Mouse (Mus musculus): ENCODE results near the gene Gapvd1.
"Not testable (repeated sequence)": the region's sequence is repeated elsewhere in the genome, so short reads cannot be mapped to it uniquely, and the experiment has no call there.

The Gapvd1 gene

DNA sequence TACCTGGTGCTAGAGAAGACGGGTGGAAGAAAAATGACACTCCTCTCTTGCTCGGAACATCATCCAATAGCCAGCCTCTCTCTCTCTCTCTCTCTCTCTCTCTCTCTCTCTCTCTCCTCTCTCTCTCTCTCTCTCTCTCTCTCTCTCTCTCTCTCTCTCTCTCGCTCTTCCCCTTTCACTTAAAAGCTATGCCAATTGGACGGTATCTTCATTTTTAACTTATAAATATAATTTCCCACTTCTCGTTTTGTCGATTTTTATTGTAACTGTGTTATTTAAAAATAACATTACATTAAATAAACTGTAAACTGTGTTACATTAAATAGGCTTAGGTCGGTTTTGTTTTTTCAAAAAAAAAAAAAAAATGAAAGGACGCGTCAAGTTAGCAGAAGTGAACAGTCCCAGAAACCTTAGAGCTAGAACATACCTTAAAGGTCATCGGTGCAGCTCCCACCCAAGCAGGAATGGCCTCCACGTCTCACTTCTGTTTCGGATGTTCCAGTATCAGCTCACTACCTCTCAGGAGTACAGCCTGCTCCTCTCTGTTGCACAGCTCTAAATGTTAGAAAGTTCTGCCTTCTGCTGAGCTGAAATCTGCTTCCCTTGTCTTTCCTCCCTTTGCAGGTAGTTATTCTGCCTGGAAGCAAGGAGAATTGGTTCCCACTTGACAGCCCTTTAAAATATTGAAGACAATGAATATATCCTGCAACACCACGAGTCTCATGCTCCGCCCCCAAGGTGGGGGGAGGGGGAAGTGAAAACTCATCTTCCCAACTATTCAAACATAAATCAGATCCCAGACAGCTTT, at the start of gene Gapvd1:
Gapvd1 (minus strand) TSS at position 682 of the 808 bp plus-strand sequence.
- peak; percentile 66 for DNase-seq (ENCODE audit: low spot score)

DNA sequence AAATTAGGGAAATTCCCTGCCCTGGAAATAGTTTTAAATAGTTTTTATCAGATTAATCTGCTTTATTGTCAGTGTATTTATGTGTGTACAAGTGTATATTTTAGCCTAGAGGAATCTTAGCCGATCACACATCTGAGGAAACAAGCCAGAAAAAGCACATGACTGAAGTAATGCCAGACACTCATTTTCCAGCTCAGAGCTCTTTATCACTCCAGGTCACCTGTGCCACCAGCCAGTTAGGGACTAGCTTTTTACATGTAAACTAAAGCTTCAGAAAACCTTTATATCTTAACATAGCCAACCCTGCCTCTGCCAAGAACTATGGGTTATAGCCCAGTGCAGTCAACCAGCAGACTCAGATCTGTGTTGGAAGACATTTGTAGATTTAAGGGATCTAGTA, 49.8 kb upstream of the Gapvd1 start:
- no peak for DNase-seq (ENCODE audit: low spot score)

DNA sequence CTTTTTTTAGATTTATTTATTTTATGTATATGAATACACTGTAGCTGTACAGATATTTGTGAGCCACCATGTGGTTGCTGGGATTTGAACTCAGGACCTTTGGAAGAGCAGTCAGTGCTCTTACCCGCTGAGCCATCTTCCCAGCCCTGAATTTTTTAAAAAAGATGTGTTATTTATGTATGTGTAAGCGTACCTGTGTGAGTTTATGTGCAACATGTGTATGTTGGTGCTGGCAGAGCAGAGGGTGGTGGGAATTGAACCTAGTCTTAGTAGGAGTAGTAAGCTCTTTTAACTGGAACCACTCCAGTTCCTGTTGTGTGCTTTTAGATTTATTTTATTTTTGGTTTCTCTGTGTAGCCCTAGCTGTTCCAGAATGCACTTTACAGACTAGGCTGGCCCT, 49.1 kb upstream of the Gapvd1 start:
- no peak for DNase-seq (ENCODE audit: low spot score)

DNA sequence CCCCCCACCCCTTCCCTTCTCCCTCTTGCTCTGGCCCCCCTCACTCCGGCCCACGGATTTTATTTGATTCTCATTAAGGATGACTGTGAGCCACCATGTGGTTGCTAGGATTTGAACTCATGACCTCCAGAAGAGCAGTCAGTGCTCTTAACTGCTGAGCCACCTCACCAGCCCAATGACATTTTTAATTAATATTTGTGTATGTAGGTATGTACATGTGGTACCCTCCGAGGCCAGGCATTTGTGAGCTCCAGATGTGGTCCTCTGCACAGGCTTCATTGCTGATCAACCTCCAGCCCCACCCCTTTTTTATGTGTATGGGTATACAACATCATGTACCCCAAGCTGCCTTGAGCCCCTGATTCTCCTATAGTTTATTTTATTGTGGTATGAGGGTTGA, 48.7 kb upstream of the Gapvd1 start:
- DNase-seq (ENCODE audit: low spot score), result no peak

DNA sequence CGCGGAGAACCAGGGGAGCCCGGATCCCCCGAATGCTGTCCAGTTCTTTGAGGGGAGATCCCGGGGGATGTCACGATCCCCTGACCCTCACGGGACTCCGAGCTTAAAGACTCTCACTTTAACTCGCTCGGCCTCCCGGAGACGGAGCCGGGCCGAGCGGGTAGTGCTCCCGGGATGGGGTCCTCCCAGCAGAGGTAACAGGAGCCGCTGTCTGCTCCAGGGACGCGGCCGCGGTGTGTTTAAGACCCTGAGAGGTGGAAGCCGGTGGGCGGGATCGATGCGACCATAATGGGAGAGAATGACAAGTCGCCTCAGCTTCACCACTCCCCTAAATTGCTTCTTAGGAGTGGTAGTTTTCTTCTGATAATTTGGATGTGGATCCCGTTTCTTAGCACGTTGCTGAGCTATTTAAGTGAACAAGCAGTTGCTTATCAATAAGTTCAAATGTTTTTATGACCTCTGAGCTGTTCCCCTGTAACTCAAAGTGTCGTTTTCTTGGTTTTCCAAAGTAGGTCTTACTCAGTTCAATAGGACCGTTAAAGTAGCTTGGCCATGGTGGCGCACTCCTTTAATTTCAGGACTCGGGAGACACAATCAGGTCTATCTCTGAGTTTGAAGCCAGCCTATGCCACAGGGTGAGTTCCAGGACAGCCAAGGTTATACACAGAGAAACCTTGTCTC, 47.7 kb upstream of the Gapvd1 start:
- peak; percentile 50 for DNase-seq (ENCODE audit: low spot score)

DNA sequence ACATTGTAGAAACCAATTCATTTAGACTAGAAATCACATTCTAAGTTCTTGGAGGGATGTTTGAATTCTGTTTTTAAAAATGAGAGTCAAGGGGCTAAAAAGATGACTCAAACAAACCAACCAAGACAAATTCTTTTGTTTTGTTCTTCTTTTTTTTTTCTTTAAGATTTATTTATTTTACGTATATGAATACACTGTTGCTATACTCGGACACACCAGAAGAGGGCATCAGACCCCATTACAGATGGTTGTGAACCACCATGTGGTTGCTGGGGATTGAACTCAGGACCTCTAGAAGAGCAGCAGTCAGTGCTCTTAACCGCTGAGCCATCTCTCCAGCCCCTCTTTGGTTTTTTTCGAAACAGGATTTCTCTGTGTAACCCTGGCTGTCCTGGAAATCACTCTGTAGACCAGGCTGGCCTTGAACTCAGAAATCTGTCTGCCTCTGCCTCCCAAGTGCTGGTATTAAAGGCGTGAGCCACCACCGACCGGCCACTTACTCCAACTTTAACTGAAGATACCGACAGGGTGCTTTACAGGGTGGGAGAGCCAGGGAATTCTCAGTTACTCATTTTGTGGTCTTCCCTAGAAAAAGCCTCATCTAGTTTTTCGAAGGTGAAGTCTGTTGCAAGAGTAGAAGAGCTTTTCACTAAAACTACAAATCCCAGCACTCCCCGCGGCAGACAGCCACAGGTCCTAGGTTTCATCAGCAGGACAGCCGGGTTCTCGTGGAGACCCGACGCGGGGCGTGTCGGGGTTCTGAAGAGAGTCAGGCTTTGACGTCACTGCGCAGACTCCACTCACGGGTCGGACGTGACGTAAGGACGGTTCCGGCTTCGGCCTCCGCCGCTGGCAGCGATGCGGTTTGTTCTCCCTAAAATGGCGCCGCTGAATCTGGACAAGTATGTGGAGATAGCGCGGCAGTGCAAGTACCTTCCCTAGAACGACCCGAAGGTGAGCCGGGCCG, 46.8 kb upstream of the Gapvd1 start:
- DNase-seq (ENCODE audit: low spot score), result peak; percentile 99

DNA sequence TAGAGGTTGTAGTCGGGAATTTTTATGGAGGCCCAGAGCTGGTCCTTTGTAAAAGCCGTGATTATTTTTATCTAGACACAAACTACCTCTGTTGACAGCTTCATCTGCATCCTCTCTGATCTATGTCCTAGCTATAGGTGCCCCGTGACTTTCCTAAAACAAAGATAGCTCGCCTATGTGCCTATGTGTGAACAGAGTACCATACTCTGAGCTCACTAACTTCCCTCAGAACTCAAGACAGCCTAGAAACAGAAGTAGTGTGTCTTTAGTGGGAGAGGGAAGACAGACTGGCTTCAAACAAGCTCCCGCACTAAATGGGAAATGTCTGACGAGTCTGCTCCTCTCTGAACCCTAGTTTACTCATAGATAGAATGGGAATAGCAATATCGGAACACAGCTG, 45.3 kb upstream of the Gapvd1 start:
- no peak for DNase-seq (ENCODE audit: low spot score)

DNA sequence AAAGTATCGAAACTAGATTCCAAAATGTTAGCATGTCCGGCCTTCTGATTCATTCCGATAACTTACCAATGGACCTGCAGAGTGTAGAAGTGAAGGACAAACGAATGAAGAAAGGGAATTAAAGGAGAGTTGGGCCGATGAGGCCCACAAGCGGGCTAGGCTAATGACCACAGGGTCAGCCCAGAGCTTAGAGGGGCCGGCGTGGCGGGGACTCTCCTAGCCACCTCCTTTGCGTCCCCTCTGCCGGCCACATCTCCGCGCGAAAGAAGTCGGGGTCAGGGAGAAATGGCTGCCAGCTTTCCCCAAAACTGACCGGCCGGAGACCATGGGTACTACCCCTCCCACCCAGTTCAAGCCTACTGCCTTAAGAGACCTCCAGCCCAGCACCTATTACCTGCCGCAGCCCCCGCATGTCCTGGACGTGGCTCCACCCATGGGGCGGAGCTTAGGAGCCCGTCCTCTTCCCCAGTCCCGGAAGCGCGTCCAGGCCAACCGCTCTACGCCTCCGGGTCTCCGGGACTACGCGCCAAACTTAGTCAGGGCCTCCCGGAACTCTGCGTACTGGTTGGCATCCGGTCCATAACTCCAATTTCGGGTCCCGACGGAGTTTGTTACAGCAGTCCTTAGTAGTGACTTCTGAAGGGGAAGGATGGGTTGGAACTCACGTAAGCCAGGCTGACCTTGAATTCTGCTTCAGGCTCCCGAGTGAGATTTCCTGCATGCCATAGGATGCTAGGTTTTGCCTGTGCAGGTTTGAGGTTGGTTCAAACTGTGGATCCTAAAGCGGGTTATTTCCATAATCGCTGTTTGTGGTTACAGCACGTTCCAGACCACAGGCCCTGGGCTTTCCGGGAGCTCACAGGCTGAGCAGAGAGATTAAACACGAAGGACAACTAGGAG, 44.6 kb upstream of the Gapvd1 start, which contains the start of gene Rabepk:
Rabepk (minus strand) TSS at position 556 of the 900 bp plus-strand sequence.
- peak; percentile 84 for DNase-seq (ENCODE audit: low spot score)

DNA sequence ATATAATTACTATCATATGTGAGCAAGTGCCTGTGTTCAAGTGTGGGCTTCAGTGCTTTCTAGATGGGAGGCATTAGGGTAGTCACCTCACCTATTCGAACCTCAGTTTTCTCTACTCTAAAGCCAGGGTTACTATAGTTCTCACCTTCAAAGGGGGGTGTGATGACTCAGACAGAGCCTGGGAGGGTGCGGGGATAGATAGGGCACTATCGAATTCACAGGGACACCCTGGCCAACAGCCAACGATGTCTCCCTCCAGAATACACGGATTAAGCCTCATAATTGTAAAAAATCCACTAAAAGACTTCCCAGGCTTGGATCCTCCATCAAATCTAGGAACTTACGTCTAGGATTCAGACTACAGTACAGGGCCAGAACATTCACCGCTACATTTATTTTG, 40.4 kb upstream of the Gapvd1 start:
- no peak for DNase-seq (ENCODE audit: low spot score)

DNA sequence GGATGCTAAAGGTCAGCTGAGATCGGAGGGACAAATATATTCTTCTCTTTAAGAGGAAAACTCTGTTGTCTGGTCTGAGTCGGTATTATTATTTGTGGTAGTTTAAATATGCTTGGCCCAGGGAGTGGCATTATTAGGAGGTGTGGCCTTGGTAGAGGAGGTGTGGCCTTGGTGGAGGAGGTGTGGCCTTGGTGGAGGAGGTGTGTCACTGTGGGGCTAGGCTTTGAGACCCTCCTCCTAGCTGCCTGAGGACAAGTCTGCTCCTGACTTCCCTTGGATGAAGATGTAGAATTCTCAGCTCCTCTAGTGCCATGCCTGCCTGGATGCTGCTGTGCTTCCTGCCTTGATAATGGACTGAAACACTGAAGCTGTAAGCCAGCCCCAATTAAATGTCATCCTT, 39.5 kb upstream of the Gapvd1 start:
- no peak for DNase-seq (ENCODE audit: low spot score)

DNA sequence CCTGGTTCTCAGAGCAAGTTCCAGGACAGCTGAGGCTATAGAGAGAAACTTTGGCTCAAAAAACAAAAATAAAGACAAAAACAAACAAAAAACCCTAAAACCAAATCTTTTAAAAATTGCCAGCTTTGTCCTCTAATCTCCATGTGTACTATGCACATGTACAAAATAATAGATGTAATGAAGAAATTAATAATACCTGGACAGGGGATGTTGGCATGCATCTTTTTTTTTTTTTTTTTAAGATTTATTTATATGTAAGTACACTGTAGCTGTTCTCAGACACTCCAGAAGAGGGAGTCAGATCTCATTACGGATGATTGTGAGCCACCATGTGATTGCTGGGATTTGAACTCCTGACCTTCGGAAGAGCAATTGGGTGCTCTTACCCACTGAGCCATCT, 37.5 kb upstream of the Gapvd1 start:
- not testable (repeated sequence) for DNase-seq (ENCODE audit: low spot score)

DNA sequence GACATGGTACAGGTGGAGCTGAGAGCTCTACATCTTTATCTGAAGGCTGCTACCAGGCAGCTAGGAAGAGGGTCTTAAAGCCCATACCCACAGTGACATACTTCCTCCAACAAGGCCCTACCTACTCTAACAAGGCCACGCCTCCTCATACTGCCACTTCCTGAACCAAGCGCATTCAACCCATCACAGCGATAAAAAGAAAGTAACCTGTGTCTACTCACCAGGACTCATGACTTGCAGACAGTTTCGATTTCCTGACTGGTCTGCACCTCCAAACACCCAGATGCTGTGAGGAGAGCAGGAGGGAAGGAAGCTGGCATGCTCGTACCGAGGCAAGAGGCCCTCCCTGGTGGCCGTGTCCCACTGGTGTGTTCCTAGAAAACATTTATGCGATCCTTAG, 35.2 kb upstream of the Gapvd1 start:
- DNase-seq (ENCODE audit: low spot score), result no peak

DNA sequence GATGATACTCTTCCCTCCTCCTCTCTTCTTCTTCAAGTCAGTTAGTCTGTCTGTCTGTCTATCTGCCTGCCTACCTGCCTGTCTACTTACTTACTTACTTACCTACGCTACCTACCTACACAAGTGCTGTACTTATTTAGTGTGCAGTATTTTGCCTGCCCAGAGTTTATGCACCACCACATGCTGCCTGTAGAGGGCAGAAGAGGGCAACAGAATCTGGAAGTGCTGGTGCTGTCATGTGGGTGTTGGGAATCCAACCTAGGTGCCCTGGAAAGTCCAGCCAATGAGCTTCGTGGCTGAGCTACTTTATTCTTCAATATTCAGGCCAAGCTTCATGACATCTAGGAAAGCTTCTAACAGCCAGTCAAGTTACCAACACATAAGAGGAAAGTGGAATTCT, 29.1 kb upstream of the Gapvd1 start:
- no peak for DNase-seq (ENCODE audit: low spot score)

DNA sequence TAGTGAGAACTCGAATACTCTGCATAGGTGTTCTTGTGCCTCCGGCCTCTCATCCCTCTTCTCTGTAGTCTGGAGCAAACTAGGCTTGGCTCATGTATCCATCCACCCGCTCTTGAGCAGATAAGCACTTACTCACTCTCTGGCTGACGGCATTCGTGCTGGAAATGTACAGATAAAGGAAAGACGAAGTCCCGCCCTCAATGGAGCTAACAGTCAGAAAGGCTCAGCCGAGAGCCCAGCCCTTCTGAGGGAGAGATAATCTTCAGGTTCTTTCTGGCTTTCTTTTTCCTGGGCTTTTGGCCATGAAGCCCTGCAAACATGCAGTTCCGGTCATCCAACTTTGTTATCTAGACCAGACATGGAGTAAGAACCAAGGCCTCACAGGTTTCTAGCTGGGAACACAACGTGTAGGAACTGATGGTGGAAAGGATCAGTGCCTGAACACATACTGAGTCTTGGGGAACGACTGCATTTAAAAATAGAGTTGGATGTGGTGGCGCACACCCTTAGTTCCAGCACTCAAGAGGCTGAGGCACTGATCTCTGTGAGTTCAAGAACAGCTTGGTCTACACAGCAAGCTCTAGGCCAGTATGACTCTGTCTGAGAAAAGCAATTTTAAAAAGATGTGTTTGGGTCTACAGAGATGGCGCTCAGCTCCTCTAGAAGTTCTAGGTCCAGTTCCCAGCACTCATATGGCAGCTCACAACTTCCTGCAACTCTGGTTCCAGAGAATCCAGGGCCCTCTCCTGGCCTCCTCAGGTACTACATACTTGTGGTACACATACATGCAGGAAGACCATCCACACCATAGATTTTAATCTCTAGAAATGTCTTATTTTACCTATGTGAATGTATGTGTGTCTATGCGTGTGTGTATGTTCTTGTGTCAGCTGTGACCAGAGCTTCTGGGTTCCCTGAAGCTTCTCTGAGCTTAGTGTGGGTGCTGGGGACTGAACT, 28.3 kb upstream of the Gapvd1 start:
- DNase-seq (ENCODE audit: low spot score), result peak; percentile 35

DNA sequence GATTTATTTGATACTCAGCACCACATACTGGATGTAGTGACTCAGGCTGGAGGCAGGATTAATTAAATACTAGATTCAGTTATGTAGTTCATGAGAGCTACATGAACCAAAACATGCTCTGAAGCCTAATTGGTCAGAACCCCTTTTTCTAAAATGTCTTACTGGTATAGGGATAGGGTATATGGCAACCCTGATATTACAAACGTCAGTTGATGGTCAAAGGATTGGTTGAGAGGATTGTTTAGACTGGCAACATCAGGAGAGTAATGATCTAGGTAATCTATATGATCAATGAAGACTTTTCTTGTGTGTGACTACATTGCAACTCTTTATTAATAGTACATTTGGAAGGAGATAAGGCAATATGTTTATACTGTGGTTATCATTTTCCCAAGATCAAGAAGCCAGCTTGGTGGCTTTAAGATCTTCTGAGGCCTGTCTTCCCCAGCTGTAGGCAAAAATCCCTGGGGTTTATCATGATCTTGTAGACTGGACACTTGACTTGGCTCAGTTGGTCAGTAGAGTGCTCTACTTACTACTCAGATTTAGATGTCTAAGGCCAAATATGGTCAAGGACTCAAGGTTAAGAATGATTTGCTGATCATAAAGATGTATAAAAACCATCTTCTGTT, 22.3 kb upstream of the Gapvd1 start:
- DNase-seq (ENCODE audit: low spot score), result peak; percentile 53

DNA sequence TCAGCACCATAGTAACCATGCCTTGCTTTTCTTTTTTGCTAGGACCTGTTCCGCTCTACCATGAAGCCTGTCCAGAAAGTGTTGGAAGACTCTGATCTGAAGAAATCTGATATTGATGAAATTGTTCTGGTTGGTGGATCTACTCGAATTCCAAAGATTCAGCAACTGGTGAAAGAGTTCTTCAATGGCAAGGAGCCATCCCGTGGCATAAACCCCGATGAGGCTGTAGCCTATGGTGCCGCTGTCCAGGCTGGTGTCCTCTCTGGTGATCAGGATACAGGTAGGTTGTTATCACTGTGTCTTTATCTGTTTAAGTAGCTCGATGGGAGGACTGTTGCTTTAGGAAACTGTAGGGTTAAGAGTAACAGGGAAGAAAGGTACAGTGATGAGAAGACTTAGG, 19.5 kb upstream of the Gapvd1 start:
- peak; percentile 50 for DNase-seq (ENCODE audit: low spot score)

DNA sequence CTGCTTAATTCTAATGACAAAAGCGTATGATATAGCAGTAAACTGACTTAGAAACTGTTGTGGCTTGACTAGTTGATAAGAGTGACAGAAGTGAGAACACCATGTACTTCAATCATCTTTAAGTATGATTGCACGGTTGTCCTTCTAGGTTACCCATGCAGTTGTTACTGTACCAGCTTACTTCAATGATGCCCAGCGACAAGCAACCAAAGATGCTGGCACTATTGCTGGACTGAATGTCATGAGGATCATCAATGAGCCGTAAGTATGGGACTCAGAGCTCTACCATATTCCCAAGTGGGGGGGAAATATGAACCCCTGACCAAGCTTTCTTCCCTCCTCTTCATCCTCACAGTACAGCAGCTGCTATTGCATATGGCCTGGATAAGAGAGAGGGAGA, 18.6 kb upstream of the Gapvd1 start:
- peak; percentile 57 for DNase-seq (ENCODE audit: low spot score)

DNA sequence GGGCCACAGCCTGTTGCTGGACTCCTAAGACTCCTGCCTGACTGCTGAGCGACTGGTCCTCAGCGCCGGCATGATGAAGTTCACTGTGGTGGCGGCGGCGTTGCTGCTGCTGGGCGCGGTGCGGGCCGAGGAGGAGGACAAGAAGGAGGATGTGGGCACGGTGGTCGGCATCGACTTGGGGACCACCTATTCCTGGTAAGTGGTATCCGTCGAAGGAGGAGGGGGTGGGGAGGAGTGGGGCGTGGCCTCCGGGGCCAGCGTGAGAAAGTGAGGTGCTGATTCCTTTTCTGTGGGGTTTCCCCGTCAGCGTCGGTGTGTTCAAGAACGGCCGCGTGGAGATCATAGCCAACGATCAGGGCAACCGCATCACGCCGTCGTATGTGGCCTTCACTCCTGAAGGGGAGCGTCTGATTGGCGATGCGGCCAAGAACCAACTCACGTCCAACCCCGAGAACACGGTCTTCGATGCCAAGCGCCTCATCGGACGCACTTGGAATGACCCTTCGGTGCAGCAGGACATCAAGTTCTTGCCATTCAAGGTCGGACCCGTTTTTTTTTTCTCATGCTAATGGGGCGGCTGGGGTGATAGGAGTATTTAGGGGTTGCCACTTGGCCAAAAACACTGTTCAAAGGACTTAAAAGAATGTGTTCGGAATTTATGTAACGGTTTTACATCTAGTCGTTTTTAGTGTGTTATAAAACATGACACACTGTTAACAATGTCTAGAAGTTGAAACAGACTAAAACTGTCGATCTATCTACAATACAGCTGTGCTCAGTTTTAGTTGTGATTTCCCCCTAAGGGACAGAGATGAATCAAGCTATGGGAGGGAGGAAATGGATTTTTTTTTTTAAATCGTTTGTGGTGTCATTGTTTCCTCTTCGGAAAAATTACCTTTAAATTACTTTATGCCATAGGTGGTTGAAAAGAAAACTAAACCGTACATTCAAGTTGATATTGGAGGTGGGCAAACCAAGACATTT, 17.5 kb upstream of the Gapvd1 start:
- DNase-seq (ENCODE audit: low spot score), result peak; percentile 77

Data from MN1 (cell line).